10 mouse cellular contexts compared by ENCODE assay signal in the genomic region with DNA sequence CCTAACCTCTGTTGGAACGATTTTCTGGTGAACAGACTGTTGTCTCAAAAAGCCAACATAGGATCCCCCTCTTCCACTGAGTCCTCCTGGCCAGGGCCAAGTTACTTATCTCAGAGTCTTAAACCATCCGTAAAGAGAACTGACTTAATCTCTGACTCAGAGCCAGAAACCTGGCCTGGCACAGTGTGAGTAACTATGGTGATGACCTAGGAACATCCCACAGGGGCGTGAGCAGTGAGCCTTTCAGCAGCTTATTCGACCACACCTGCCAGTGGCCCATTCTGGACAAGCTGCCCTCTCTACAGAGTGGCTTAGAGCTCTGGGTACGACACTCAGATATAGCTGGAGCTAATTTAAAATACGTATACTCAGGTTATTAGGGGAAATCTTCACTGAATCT. TPM values are rescaled to one million over a fixed set of nuclear protein-coding genes. Genes with fewer than 3 reads are reported as not detected.
DNase-seq lines count a peak whose midpoint lies in the region; ATAC-seq and TF ChIP-seq lines count a peak whose summit lies in the region.
"Had no signal": no experiment of that assay in that cellular context is flagged by ENCODE, and none has a peak within 500 bp of the region (broad histone marks: within the 10 kb centered on the region; RNA-seq: fewer than 3 reads in every experiment).

No protein-coding gene starts in this region.

- no peak overlapping the region for H3K4me3 ChIP-seq in midbrain, embryonic 16.5 days (ENCODE audit: low read depth, low read length)
- no peak overlapping the region for H3K4me3 ChIP-seq in thymus, adult 2 months (ENCODE audit: control insufficient read depth, insufficient read depth, low read length)
- H3K4me3 ChIP-seq: limb, embryonic 10.5 days had no signal

- peak; percentile 72 to 81 for DNase-seq in adrenal gland, adult (ENCODE audit: inconsistent age in 2 of 2, low spot score in 1 of 2)
- no peak for DNase-seq in adrenal gland, adult 8-10 months
- peak; percentile 56 for DNase-seq in kidney, adult 11 months
- no peak for DNase-seq in kidney, adult 18-20 months
- DNase-seq in heart, postnatal 4 days: peak; percentile 62
- DNase-seq in thymus, adult 2 months: no peak
- no peak for DNase-seq in thymus, postnatal 25 days

- 43% methylated on average over 6 of the region's 6 CpGs for WGBS in midbrain, embryonic 16.5 days
- 65% methylated on average over 6 of the region's 6 CpGs for WGBS in thymus, adult 2 months

- H3K9me3 ChIP-seq in midbrain, embryonic 16.5 days (replicated peaks; ENCODE audit: control insufficient read depth, low read length, poor library complexity, severe bottlenecking): no peaks in the 10 kb centered on the region
- H3K9me3 ChIP-seq: limb, embryonic 10.5 days had no signal

- no peak overlapping the region for H3K9ac ChIP-seq in midbrain, embryonic 16.5 days (ENCODE audit: low read depth, low read length)

- no peak for TF ChIP-seq POLR2A in thymus, adult 2 months (IDR thresholded peaks at IDR 0.05; ENCODE audit: control insufficient read depth, extremely low read depth, insufficient read depth, low read length, poor library complexity)

- H3K4me2 ChIP-seq in midbrain, embryonic 16.5 days (ENCODE audit: low read length): no peak overlapping the region

- H3K27ac ChIP-seq in midbrain, embryonic 16.5 days (ENCODE audit: low read length): no peak overlapping the region
- H3K27ac ChIP-seq in thymus, adult 2 months (ENCODE audit: control insufficient read depth, insufficient read depth, low read length): no peak overlapping the region
- H3K27ac ChIP-seq: limb, embryonic 10.5 days had no signal

- no peaks in the 10 kb centered on the region for H3K27me3 ChIP-seq in midbrain, embryonic 16.5 days (ENCODE audit: control insufficient read depth, insufficient read depth, low read depth, low read length)
- no peaks in the 10 kb centered on the region for H3K27me3 ChIP-seq in thymus, adult 2 months (ENCODE audit: control insufficient read depth, insufficient read depth, low read length)

- TF ChIP-seq CTCF in thymus, adult 2 months (IDR thresholded peaks at IDR 0.05; ENCODE audit: borderline replicate concordance, control insufficient read depth, extremely low read depth, insufficient read depth, low read length, poor library complexity): no peak

- H3K36me3 ChIP-seq in midbrain, embryonic 16.5 days (ENCODE audit: control insufficient read depth, insufficient read depth, low read length): no peaks in the 10 kb centered on the region
- H3K36me3 ChIP-seq in thymus, adult 2 months (ENCODE audit: control insufficient read depth, insufficient read depth, low read length): no peaks in the 10 kb centered on the region

- H3K4me1 ChIP-seq in midbrain, embryonic 16.5 days (ENCODE audit: control insufficient read depth, insufficient read depth, low read length): peaks cover 3% of the 10 kb centered on the region; the same call in 1 of the 2 replicates
- H3K4me1 ChIP-seq in thymus, adult 2 months (replicated peaks; ENCODE audit: control insufficient read depth, insufficient read depth, low read length): peaks cover 60% of the 10 kb centered on the region

- peak; percentile 55; the same call in 1 of the 2 replicates for ATAC-seq in midbrain, embryonic 16.5 days

RNA-seq across cellular contexts. Expression of gene C1qtnf9, which starts 41.8 kb away (rescaled TPM):
- total RNA-seq in adrenal gland, adult 8-10 months (2022): 1 to 10 TPM; 2.3 to 6.0 (median 2.7) TPM
- 10 to 100 TPM; 13.0 to 16.1 TPM for total RNA-seq in heart, postnatal 4 days (2021)
- not detected in 2 replicates for polyA plus RNA-seq in midbrain, embryonic 16.5 days (2015; fragmentation: Nextera tagmentation; extraction: Ambion mirVana)
- 2.7 and 4.1 TPM in 2 replicates for polyA plus RNA-seq in thymus, adult 2 months (2012; rRNA removed)
- polyA plus RNA-seq: forebrain, embryonic 11.5 days had no signal

RNA-seq across cellular contexts. Expression of gene Mipep, which starts 58.3 kb away (rescaled TPM):
- 10 to 100 TPM; 38.3 to 40.6 (median 40.1) TPM for total RNA-seq in adrenal gland, adult 8-10 months (2022)
- total RNA-seq in heart, postnatal 4 days (2021): 10 to 100 TPM; 48.0 to 50.8 TPM
- polyA plus RNA-seq in midbrain, embryonic 16.5 days (2015; fragmentation: Nextera tagmentation; extraction: Ambion mirVana): 20.3 and 20.7 TPM in 2 replicates
- 10.3 and 13.7 TPM in 2 replicates for polyA plus RNA-seq in thymus, adult 2 months (2012; rRNA removed)

Comparison
In these comparisons a context has a peak if more than half of its experiments do, and no peak if none do; other contexts are left out.
1. DNase-seq: peak in adrenal gland, adult (2 of 2), kidney, adult 11 months (single experiment) and heart, postnatal 4 days (single experiment); none in adrenal gland, adult 8-10 months (single experiment), kidney, adult 18-20 months (single experiment), thymus, adult 2 months (single experiment) and thymus, postnatal 25 days (single experiment).